8 mouse cellular contexts compared by ENCODE assay signal in genomic region chr14:67141581-67142441, GRCm38 (mm10).
DNase-seq lines count a peak whose midpoint lies in the region; ATAC-seq and TF ChIP-seq lines count a peak whose summit lies in the region.

No protein-coding gene starts in this region.

- WGBS in kidney, postnatal 0 days, result 19% methylated on average over 15 of the region's 15 CpGs
- 36% methylated on average over 15 of the region's 15 CpGs for WGBS in midbrain, embryonic 16.5 days

- H3K36me3 ChIP-seq in kidney, postnatal 0 days (ENCODE audit: insufficient read depth, low read length), result no peaks in the 10 kb centered on the region
- H3K36me3 ChIP-seq in midbrain, embryonic 16.5 days (ENCODE audit: control insufficient read depth, insufficient read depth, low read length), result no peaks in the 10 kb centered on the region

- no peak for ATAC-seq in kidney, postnatal 0 days (replicated peaks; ENCODE audit: low FRiP score, low read depth)
- ATAC-seq in midbrain, embryonic 16.5 days, result peak; percentile 80

- H3K27ac ChIP-seq in kidney, postnatal 0 days, result no peak overlapping the region
- H3K27ac ChIP-seq in midbrain, embryonic 16.5 days (ENCODE audit: low read length), result no peak overlapping the region; the same call in 1 of the 2 replicates

- no peaks in the 10 kb centered on the region; the same call in 1 of the 2 replicates for H3K4me1 ChIP-seq in kidney, postnatal 0 days (replicated peaks; ENCODE audit: insufficient read depth, low read length)
- H3K4me1 ChIP-seq in midbrain, embryonic 16.5 days (ENCODE audit: control insufficient read depth, insufficient read depth, low read length), result peaks cover 10% of the 10 kb centered on the region

- 0 out of 2 replicates have a peak overlapping the region, but pooled peaks have one; percentile 6 for H3K9ac ChIP-seq in kidney, postnatal 0 days (ENCODE audit: low read depth, low read length)
- H3K9ac ChIP-seq in midbrain, embryonic 16.5 days (ENCODE audit: low read depth, low read length), result no peak overlapping the region; the same call in 1 of the 2 replicates

- no peak for TF ChIP-seq CTCF in kidney, postnatal 0 days (IDR thresholded peaks at IDR 0.05; ENCODE audit: low read depth)

- H3K4me3 ChIP-seq in kidney, postnatal 0 days (replicated peaks; ENCODE audit: low read depth, low read length), result no peak overlapping the region
- no peak overlapping the region for H3K4me3 ChIP-seq in midbrain, embryonic 16.5 days (ENCODE audit: low read depth, low read length)

- DNase-seq in adrenal gland, postnatal 10 days, result peak; percentile 65
- DNase-seq in adrenal gland, postnatal 4 days (ENCODE audit: low spot score in 2 of 2), result no peak
- DNase-seq in thymus, postnatal 25 days, result peak; percentile 3
- DNase-seq in thymus, postnatal 0 days (ENCODE audit: low spot score), result no peak
- peak; percentile 25 for DNase-seq in kidney, postnatal 0 days (ENCODE audit: low spot score)
- no peak for DNase-seq in embryo, embryonic 10.5 days (ENCODE audit: low spot score)
- no peak for DNase-seq in spleen, postnatal 10 days (ENCODE audit: low spot score in 2 of 2)

- H3K9me3 ChIP-seq in kidney, postnatal 0 days (replicated peaks; ENCODE audit: low read length), result no peaks in the 10 kb centered on the region
- no peaks in the 10 kb centered on the region for H3K9me3 ChIP-seq in midbrain, embryonic 16.5 days (replicated peaks; ENCODE audit: control insufficient read depth, low read length, poor library complexity, severe bottlenecking)

- peak overlapping the region; percentile 24; the same call in 1 of the 2 replicates for H3K4me2 ChIP-seq in kidney, postnatal 0 days (ENCODE audit: low read length)
- no peak overlapping the region; the same call in 1 of the 2 replicates for H3K4me2 ChIP-seq in midbrain, embryonic 16.5 days (ENCODE audit: low read length)

- H3K27me3 ChIP-seq in kidney, postnatal 0 days (ENCODE audit: insufficient read depth, low read length), result no peaks in the 10 kb centered on the region
- H3K27me3 ChIP-seq in midbrain, embryonic 16.5 days (ENCODE audit: control insufficient read depth, insufficient read depth, low read depth, low read length), result no peaks in the 10 kb centered on the region

Comparison
In these comparisons a context has a peak if more than half of its experiments do, and no peak if none do; other contexts are left out.
1. DNase-seq: peak in adrenal gland, postnatal 10 days (single experiment), thymus, postnatal 25 days (single experiment) and kidney, postnatal 0 days (single experiment); none in adrenal gland, postnatal 4 days (0 of 2), thymus, postnatal 0 days (single experiment), embryo, embryonic 10.5 days (single experiment) and spleen, postnatal 10 days (0 of 2).